Mouse (Mus musculus) large intestine, adult 2 months (tissue): ENCODE results near the gene Apol10a. TPM values are rescaled to one million over a fixed set of nuclear protein-coding genes. Genes with fewer than 3 reads are reported as not detected.
"Not testable (repeated sequence)": the region's sequence is repeated elsewhere in the genome, so short reads cannot be mapped to it uniquely, and the experiment has no call there.

Experiments used
- DNase-seq: peaks from one replicate; pipeline ENCODE4 v3.0.0-alpha.2; 2012; ENCODE audit warnings: low read depth, low spot score
- WGBS: fragments of 180-500 bp; shearing (Covaris S2); methylation state at CpG from one replicate; pipeline ENCODE4 v1.1.7; 2018; 5-methylcytosine and 5-hydroxymethylcytosine counted together
- polyA plus RNA-seq: library from polyadenylated mRNA; depleted of rRNA; stranded (reverse); fragments of >200 nt; gene quantifications from 2 replicates; pipeline ENCODE4 v1.2.3, GENCODE M21; 2012; rRNA removed

Gene Apol10a
- 94.4 and 159 TPM in 2 replicates for polyA plus RNA-seq

DNA sequence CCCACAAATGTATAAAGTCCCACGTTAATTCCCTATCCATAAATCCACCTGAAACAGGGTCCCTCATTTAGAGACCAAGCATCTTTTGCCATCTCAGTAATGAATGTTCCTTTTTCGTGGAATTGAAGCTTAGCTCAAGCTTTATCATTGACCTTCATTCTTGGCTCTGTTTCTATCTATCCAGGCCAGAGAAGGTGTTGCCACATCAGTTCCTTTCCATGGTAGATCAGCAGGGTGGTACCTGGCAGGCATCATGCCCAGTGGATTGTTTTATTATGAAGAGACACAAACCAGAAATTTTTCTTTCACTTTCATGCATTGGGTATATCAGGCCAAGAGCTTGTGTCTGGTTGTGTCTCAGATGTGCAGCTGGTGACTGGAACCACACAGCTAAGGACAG, at the start of gene Apol10a:
Apol10a (plus strand) TSS at position 355 of the 400 bp plus-strand sequence.
- 26% methylated on average over 2 of the region's 2 CpGs for WGBS
- not testable (repeated sequence) for DNase-seq

DNA sequence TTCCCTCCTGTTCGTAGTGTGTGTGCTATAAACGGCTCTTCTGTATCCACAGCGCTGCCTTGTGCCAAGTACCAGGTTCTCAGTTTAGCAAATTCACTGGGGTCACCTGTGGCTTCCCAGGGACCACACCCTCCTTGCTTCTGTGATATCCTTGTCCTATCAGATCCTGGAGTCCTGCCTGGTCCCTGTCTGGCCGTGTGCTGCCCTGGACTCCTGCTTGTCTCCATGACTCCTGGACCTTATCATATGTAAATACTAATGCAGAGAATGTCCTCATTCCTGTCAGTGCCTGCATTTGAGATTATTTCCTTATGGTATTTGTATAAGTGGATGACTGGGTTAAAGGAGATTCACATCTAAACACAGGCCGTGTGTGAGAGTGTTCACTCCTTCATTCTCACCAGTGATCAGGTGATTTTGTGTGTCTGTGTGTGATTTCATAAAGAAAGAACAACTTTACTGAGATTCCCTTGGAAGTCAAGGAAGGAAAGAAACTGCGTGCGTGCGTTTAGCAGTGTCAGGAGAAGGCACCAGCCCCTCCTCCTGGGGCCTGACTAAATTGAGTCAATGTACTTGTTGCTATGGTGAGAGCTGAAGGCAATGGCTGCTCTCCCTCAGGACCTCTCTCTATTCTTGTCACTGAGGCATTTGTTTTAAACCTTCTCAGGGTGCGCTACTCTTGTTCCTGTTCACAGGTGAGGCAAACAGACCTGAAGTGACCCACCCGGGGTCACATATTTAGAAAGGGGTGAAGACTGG, 48.0 kb upstream of the Apol10a start:
- DNase-seq, result not testable (repeated sequence)
- WGBS, result 33% methylated on average over 9 of the region's 10 CpGs

DNA sequence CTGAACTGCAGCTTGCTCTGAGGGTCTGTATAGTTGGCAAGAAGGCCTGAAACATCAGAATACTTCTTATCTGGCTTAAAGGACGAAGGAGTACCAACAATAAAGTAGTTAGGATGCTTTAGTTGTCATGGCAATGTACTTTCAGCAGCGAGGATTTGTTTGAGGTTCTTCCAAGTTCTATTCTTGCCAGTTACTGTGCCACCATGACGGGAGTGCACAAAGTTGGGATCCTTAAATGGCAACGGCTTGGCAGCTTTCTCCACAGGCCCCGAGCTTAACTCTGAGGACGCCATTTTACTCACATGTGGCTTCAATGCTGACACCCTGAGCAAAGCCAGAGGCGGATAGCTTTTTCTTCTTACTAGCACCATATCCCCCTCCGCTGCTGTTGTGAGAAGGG, 32.1 kb upstream of the Apol10a start:
- not testable (repeated sequence) for DNase-seq
- WGBS, result 77% methylated on average over 8 of the region's 8 CpGs

DNA sequence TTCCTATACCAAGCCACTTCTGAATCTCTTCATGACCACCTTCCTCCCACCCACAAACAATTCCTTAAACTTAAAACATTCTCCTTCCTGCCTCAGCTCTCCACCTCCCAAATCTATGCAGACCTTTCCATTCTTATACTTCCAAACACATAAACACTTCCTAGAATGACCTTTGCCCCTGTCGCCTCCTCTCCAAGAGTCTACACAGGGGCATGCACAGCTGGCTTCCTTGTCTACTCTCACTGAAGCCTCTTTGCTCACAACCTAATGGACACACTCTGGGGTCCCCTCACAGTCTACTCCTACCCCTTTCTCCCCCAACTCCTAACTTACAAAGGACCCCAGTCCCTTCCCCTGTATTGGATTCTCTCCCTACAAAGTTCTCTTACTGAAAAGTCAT, 31.2 kb upstream of the Apol10a start:
- WGBS, result 35% methylated on average over 1 of the region's 1 CpGs
- not testable (repeated sequence) for DNase-seq

DNA sequence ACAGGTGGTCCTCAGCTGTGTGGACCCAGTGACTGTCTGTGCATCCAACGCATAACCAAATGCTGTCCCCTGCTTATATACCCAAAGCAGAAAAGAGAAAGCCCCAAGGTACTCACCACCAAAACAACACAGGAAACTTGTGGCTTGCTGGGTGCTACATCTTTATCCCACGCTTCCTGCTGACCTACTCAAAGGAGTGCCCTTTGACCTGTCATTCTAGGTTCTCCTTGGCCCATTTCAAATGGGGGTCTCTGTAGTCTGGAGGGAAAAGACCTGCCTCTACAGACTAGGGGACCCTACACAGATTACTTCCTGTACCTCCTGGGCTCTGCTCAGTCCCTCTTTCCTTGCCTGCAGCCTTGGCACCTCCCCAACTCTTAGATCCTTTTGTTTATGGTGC, 29.5 kb upstream of the Apol10a start, which contains the start of gene Apol7b:
Apol7b (minus strand) TSS at position 101 of the 400 bp plus-strand sequence.
- DNase-seq, result not testable (repeated sequence)
- WGBS, result 94% methylated on average over 2 of the region's 2 CpGs

DNA sequence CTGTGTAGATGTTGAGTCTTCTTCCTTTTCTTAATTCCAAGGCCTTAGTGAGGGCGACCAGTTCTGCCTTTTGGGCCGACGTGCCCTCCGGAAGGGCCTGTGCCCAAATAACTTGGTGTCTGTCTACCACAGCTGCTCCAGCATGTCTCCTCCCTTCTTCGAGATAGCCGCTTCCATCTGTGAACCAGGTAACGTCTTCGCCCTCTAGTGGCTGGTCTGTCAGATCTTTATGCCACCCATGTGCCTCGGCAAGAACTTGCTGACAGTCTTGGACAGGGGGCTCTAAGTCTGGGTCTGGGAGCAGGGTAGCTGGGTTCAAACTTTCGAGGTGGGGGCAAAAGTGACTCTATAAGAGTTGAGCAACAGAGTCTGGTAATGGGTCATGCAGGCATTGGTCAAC, 26.9 kb upstream of the Apol10a start:
- WGBS, result 53% methylated on average over 10 of the region's 10 CpGs
- DNase-seq, result not testable (repeated sequence)

DNA sequence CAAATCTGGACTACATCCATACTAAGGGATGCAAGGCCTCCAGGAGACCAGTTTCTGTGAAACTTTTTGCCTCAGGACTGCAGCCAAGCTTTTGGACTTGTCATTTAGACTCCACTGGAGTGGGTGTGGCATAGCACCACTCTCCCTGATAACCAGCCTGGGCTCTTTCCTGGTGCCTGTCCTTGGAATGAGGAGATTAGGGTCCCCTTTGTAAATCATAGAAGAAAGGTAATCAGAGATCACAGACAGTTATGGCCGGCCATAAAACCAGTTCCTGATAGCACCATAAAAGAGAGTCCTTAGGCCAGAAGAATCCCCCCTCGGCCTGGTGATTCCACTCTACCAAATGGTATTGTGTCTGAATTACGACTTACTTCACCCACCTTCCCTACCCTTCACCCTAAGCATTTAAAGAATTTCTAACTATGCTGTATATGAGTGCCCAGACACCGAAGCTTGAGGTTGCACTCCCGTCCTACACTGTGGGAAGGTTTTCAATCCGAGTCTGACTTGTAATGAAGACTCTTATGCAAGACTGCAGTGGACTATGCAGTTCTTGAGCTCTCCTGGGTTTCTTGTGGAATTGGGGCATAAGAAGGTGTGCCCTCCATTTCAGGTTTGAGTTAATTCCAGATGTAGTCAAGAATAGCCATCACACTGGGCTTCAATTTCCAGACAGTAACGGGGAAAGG, 2.0 kb upstream of the Apol10a start:
- DNase-seq, result not testable (repeated sequence)

DNA sequence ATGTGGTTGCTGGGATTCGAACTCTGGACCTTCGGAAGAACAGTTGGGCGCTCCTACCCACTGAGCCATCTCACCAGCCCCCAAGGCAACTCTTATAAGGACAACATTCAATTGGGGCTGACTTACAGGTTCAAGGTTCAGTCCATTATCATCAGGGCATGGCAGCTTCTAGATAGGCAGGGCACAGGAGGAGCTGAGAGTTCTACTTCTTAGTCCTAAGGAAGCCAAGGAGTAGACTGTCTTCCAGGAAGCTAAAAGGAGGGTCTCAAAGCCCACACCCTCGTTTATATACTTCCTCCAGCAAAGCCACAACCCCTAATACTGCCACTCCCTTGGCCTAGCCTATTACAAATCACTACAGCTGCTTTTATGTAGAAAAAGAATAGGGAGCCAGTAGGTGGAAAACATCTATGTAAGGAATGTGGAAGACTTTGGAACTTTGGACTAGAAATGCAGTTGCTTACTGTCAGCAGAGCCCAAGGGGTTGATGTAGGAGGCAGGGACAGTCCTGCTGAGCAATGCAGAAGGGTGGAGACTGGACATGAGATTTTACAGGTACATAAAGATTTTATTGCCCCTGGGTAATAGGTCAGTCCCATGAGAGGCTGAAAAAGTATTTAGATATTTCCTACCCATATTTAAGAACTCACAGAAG, 5.4 kb downstream of the Apol10a start:
- WGBS, result 43% methylated on average over 4 of the region's 4 CpGs
- DNase-seq, result peak; percentile 85

More for the DNA sequence above, 2.0 kb upstream of the Apol10a start:
- 19% methylated on average over 7 of the region's 7 CpGs for WGBS

DNA sequence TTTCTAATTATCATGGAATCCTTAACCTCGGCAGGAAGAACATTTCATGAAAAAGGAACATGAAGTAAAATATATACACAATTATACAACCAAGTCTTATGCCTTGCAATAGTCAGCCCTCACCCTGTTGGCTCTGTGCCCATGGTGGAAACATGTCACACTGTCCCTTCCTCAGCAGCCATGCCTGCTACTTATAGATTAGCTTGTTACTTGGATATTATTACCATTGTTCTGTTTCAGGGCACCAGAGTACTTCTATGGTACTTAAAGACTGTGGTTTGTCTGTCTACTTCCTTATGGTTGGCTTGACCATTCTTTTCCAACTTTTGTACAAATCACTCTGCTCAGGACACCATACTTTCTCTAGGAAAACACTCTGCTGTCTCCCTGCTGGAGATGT, 16.3 kb downstream of the Apol10a start:
- not testable (repeated sequence) for DNase-seq
- no CpG with 5 or more reads among the region's 1 CpGs for WGBS

DNA sequence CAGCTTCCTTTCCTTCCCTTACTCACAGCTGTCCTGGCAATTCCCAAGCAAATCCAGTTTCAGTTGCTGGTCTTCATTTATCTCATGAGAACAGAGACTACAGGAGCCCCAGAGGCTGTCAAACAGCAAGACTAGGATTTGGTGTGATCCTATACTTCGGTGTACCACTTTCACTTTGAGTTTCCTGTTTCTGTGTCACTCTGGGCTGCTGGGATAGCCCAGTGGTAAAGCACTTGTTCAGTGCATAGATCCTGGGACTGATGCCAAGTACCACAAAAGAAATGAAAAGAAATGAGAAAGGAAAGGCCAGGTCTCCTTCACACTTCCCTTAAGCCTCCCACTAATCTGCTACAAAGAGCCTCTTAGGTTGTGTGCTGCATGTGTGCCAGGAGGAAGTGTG, 17.8 kb downstream of the Apol10a start:
- WGBS, result 16% methylated on average over 1 of the region's 1 CpGs
- not testable (repeated sequence) for DNase-seq

DNA sequence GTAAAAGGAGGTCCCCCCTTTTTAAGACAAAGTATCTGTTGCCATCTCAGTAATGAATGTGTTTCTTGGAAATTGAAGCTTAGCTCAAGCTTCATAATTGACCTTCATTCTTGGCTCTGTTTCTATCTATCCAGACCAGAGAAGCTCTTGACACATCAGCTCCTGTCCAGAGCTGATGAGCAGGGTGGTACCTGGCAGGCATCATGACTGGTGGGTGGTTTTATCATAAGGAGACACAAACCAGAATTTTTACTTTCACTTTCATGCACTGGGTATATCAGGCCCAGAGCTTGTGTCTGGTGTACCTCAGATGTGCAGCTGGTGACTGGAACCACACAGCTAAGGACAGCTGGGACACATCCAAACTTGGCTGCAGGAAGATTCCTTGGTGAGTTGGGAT, 31.1 kb downstream of the Apol10a start, which contains the start of gene Apol11a:
Apol11a (plus strand) TSS at position 306 of the 400 bp plus-strand sequence.
- not testable (repeated sequence) for DNase-seq

DNA sequence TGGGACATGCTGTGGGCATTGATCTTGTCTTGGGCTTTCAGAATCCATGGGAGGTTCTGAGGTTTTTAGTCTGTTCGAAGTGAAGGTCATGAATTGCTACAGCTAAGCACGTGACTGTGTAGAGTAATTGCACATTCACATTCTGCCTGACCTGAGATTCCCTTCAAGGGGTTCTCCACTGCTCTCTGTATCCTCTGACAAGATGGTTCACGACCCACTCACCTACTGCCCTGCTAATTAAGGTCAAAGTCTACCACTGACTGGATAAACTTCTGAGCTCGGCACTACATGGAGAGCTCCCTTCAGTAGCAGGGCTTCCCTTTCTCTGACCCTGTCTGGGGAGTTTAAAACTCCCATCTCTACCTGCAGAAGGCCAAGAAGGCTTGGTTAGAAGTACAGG, 43.7 kb downstream of the Apol10a start:
- not testable (repeated sequence) for DNase-seq
- 52% methylated on average over 4 of the region's 4 CpGs for WGBS

DNA sequence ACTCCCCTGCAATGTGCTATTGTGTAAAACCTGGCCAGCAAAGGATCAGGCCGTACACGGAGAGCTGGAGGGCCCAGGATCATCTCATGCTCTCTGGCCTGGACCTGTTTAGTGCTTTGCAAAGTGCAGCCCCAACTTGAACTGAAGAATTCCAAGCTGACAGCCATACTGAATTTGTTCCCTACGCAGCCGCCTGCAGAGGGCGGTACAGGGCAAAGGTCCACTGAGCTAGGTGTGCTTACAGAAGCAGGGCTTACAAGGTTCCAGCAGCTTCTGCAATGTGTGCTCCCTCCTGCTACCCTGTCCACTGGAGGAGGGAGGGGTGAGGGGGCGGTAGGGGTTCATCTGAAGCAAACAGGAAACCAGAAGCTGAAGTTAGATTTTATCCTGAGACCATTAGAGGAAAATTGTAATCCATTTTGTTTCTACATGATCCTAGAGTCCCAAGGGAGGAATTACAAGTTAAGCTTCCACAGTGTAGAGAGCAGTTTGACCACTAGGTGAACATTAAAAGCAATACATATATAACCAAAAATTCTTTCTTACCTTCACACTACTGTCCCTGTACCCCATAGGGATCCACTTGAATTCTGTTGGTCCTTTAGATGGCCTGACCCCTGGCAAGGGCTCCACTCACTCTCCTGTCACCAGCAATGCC, 46.5 kb downstream of the Apol10a start:
- peak; percentile 39 for DNase-seq
- whole genome bisulfite sequencing, result 9% methylated on average over 6 of the region's 6 CpGs

DNA sequence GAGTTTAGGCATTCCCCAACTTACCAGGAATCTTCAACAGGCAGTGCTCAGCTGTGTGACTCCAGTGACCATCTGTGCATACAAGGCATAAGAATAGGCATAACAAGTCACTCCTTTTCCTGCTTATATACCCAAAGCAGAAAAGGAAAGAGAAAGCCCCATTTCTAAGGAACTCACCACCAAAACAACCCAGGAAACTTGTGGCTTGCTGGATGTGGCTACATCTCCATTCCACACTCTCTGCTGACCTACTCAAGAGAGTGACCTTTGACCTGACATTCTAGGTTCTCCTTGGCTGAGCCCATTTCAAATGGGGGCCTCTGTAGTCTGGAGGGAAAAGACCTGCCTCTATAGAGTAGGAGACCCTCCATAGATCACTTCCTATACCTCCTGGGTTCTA, 56.4 kb downstream of the Apol10a start, which contains the start of gene Apol7c:
Apol7c (minus strand) TSS at position 101 of the 400 bp plus-strand sequence.
- DNase-seq, result no peak

DNA sequence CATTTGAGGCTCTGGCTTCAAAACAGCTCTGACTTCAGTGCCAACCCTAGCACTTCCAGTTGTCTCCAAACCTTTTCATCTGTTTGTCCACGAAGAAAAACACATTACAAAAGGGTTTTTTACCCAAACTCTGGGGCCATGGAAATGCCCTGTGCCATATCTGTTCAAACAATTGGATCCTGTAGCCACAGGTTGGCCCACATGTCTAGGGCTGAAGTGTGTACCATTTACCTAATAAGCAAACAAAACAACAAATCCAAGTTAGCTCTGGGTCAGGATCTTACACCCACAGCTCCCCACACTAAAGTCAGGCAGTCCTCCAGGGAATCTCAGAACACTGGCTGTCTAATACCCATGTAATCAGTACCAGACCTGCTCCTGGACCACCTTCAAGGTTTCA, 62.4 kb downstream of the Apol10a start:
- DNase-seq, result not testable (repeated sequence)
- 67% methylated on average over 1 of the region's 1 CpGs for WGBS

Other genes starting within 250 kb of the Apol10a start
- gene Rbfox2, start 170.0 kb upstream of the Apol10a start, polyA plus RNA-seq, result 18.4 and 26.5 TPM in 2 replicates
- 43.7 and 83.1 TPM in 2 replicates for gene Apol7a, start 77.9 kb upstream of the Apol10a start, polyA plus RNA-seq
- gene Apol9a, start 65.9 kb upstream of the Apol10a start, polyA plus RNA-seq, result 22.6 and 91.1 TPM in 2 replicates
- gene Apol7b, start 29.6 kb upstream of the Apol10a start, polyA plus RNA-seq, result 0.63 and 1.4 TPM in 2 replicates
- 0.11 and 0.21 TPM in 2 replicates for gene Apol11a, start 31.2 kb downstream of the Apol10a start, polyA plus RNA-seq
- 24.7 and 45.8 TPM in 2 replicates for gene Apol7c, start 56.3 kb downstream of the Apol10a start, polyA plus RNA-seq
- gene 1700025B11Rik, start 84.8 kb downstream of the Apol10a start, polyA plus RNA-seq, result not detected in 2 replicates
- 0.88 and 0.93 TPM in 2 replicates for gene Apol10b, start 119.1 kb downstream of the Apol10a start, polyA plus RNA-seq
- not detected in 2 replicates for gene Gm36245, start 122.2 kb downstream of the Apol10a start, polyA plus RNA-seq
- 0.21 and 0.33 TPM in 2 replicates for gene Apol11b, start 166.2 kb downstream of the Apol10a start, polyA plus RNA-seq
- gene Apol7e, start 221.8 kb downstream of the Apol10a start, polyA plus RNA-seq, result 3.0 and 6.7 TPM in 2 replicates